Mouse (Mus musculus): Measurements from ENCODE around the gene Mroh3. TPM values are rescaled to one million over a fixed set of nuclear protein-coding genes. Genes with fewer than 3 reads are reported as not detected.
A peak's percentile ranks its signal among the peaks of the same experiment; 100 is the strongest.

The Mroh3 gene
- polyA plus RNA-seq, 1 experiment, result not detected

DNA sequence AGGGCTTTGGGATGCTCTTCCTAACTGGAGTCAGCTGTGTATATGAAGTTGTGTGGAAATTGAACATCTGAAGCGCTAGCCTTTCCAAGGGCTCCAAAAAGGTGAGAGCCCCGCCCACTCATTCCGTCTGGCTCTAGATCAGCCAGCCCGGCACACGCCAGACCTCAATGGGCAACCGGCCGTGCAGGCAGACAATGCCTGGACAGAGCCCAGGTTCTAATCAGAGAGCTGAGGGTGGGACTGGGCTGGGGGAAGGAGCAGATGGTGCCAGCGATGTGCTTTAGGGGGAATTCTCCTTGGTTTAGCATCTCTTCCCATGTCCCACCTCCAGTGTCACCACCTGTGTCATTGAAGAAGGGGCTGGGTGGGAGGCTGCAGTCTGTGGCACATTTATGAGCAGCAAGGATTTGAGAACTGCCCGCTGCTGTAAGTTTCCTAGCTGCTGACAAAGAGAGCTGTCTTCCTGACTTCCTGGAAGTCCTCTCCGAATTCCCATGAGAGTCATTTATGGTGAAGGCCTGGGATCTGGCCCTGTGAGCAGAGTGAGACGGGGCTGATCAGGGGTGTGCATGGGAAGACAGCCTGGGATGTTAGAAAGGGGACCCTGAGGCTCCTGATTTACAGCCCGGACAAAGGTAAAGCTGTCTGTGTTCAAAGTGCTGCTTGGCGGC is 78.9 kb downstream of the Mroh3 start:
- Histone ChIP-seq H3K4me1 (ENCODE audit: control insufficient read depth, insufficient read depth, low read length) (peaks cover 67% of the 10 kb centered on the region), H3K27ac (ENCODE audit: insufficient read depth, low read depth, low read length) (peak overlapping the region; percentile 84), H3K4me3 (ENCODE audit: insufficient read depth, low read length) (peak overlapping the region; percentile 8; the same call in 1 of the 2 replicates)
- TF ChIP-seq CTCF (IDR thresholded peaks at IDR 0.05; ENCODE audit: low read depth, low read length), result no peak
- TF ChIP-seq POLR2A (IDR thresholded peaks at IDR 0.05; ENCODE audit: borderline replicate concordance, low read depth, low read length), result no peak

DNA sequence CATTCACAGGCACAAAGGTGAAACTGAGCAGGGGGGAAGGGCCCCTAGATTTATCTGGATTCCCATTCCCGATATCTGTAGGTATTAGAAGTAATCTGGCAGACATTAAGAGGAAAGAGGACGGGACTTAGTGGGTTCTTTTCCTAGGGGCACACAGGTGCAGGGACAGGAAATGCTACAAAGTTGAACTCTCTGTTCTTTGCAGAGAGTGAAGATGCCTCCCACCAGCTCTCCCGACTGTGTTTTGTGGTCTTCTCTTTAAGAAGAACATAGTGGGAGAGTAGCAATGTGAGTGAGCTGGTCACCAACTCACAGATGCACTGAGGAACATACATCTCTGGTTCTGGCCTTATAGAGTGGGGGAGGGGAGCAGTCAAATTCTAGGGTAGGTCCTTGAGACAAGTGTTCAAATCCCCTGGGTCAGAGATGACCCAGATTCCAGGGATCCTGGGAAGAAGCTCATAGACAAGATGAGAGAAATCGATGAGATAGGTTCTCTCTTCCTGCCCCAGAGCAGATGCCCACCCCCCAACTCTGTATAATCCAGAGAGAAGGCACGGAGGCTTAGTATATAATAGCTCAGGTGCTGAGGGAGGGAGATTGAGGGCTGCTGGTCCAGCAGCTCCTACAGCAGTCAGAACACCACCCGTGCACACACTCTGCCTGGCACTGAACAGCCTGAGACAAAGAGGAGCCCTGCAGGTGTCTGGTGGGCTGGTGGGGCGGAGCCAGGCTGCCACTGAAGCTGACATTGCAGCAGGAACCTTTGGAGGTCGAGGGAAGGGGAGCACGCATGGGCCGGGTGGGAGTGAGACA is 80.0 kb downstream of the Mroh3 start:
- Histone ChIP-seq H3K27ac (ENCODE audit: insufficient read depth, low read depth, low read length) (no peak overlapping the region), H3K4me1 (ENCODE audit: control insufficient read depth, insufficient read depth, low read length) (peaks cover 68% of the 10 kb centered on the region)

More for the DNA sequence above, 80.0 kb downstream of the Mroh3 start:
- H3K4me3 ChIP-seq (ENCODE audit: insufficient read depth, low read length), result peak overlapping the region; percentile 92
- no peak for TF ChIP-seq POLR2A (IDR thresholded peaks at IDR 0.05; ENCODE audit: borderline replicate concordance, low read depth, low read length)
- no peak for TF ChIP-seq CTCF (IDR thresholded peaks at IDR 0.05; ENCODE audit: low read depth, low read length)

Other genes starting within 250 kb of the Mroh3 start
- not detected in 2 replicates for gene Igfn1, start 206.5 kb downstream of the Mroh3 start, polyA plus RNA-seq (2012; ENCODE audit: insufficient read depth, insufficient read length, missing spikeins)
- gene Tmem9, start 204.7 kb downstream of the Mroh3 start, polyA plus RNA-seq (2012; ENCODE audit: insufficient read depth, insufficient read length, missing spikeins), result 18.2 and 19.9 TPM in 2 replicates
- not detected in 2 replicates for gene Ascl5, start 162.0 kb downstream of the Mroh3 start, polyA plus RNA-seq (2012; ENCODE audit: insufficient read depth, insufficient read length, missing spikeins)
- not detected in 2 replicates for gene Cacna1s, start 160.1 kb downstream of the Mroh3 start, polyA plus RNA-seq (2012; ENCODE audit: insufficient read depth, insufficient read length, missing spikeins)
- gene Kif21b, start 81.4 kb downstream of the Mroh3 start, polyA plus RNA-seq (2012; ENCODE audit: insufficient read depth, insufficient read length, missing spikeins), result 16.2 and 17.9 TPM in 2 replicates
- not detected in 2 replicates for gene Inava, start 21.4 kb upstream of the Mroh3 start, polyA plus RNA-seq (2012; ENCODE audit: insufficient read depth, insufficient read length, missing spikeins)
- not detected in 2 replicates for gene Gpr25, start 48.0 kb upstream of the Mroh3 start, polyA plus RNA-seq (2012; ENCODE audit: insufficient read depth, insufficient read length, missing spikeins)
- 18.1 and 21.2 TPM in 2 replicates for gene Camsap2, start 133.3 kb upstream of the Mroh3 start, polyA plus RNA-seq (2012; ENCODE audit: insufficient read depth, insufficient read length, missing spikeins)
- 5.5 and 7.1 TPM in 2 replicates for gene Ddx59, start 202.4 kb upstream of the Mroh3 start, polyA plus RNA-seq (2012; ENCODE audit: insufficient read depth, insufficient read length, missing spikeins)